Mouse (Mus musculus) embryonic facial prominence, embryonic 13.5 days (tissue): ENCODE data around the gene Usf1. TPM values are rescaled to one million over a fixed set of nuclear protein-coding genes. Genes with fewer than 3 reads are reported as not detected.

Experiments
- ATAC-seq: fragments of 200-750 bp; cut with Nextera tagmentation; 2 replicates; pipeline ENCODE4 v1.8.0; 2017; ENCODE audit warnings: low read depth; ENCODE audit not compliant: insufficient number of reproducible peaks, insufficient read depth, low FRiP score, low TSS enrichment
- H3K27ac ChIP-seq: fragments of 300-500 bp; sonication (generic); 2 replicates; pipeline ENCODE4 v1.5.1; 2015; ENCODE audit warnings: moderate library complexity, mild to moderate bottlenecking, inconsistent platforms
- H3K27me3 ChIP-seq: fragments of 300-500 bp; sonication (generic); 2 replicates; pipeline ENCODE4 v1.6.1; 2015; ENCODE audit warnings: mild to moderate bottlenecking, inconsistent platforms
- H3K36me3 ChIP-seq: fragments of 300-500 bp; sonication (generic); 2 replicates; pipeline ENCODE4 v1.6.1; 2015; ENCODE audit warnings: mild to moderate bottlenecking, inconsistent platforms
- H3K4me1 ChIP-seq: fragments of 300-500 bp; sonication (generic); 2 replicates; pipeline ENCODE4 v1.6.1; 2015; ENCODE audit warnings: inconsistent platforms
- H3K4me2 ChIP-seq: fragments of 300-500 bp; sonication (generic); 2 replicates; pipeline ENCODE4 v1.6.1; 2015; ENCODE audit warnings: moderate library complexity, mild to moderate bottlenecking, inconsistent platforms
- H3K4me3 ChIP-seq: fragments of 300-500 bp; sonication (generic); 2 replicates; pipeline ENCODE4 v1.5.1; 2015; ENCODE audit warnings: mild to moderate bottlenecking, inconsistent platforms
- H3K9ac ChIP-seq: fragments of 300-500 bp; sonication (generic); 2 replicates; pipeline ENCODE4 v1.6.1; 2015; ENCODE audit warnings: mild to moderate bottlenecking, inconsistent platforms
- H3K9me3 ChIP-seq: fragments of 300-500 bp; sonication (generic); 2 replicates; pipeline ENCODE4 v1.6.1; 2016; ENCODE audit warnings: inconsistent platforms
- WGBS: fragments of 180-500 bp; shearing (Covaris S2); methylation state at CpG from one replicate; pipeline ENCODE4 v1.1.7; 2015; ENCODE audit warnings: mixed read lengths; 5-methylcytosine and 5-hydroxymethylcytosine counted together
- polyA plus RNA-seq: library from polyadenylated mRNA; unstranded; fragments of >200 nt; fragmentation: Nextera tagmentation; extraction: Ambion mirVana; gene quantifications from 2 replicates; pipeline ENCODE4 v1.2.1, GENCODE M21; 2015

Usf1 gene
- polyA plus RNA-seq, 1 experiment from 2014 or later = 108 TPM

GRCm38 (mm10) chr1:171440025-171440725, 29.1 kb downstream of the Usf1 start:
- Histone ChIP-seq H3K4me2 (peak overlapping the region; percentile 61), H3K4me3 (no peak overlapping the region), H3K27ac (peak overlapping the region; percentile 39; the same call in 1 of the 2 replicates), H3K9ac (no peak overlapping the region), H3K36me3 (no peaks in the 10 kb centered on the region), H3K4me1 (peaks cover 16% of the 10 kb centered on the region; the same call in 1 of the 2 replicates), H3K27me3 (peaks cover 44% of the 10 kb centered on the region), H3K9me3 (no peaks in the 10 kb centered on the region)
- no peak for ATAC-seq
- 41% methylated on average over 9 of the region's 9 CpGs for WGBS

GRCm38 (mm10) chr1:171441466-171442412, 30.6 kb downstream of the Usf1 start:
- Histone ChIP-seq H3K4me2 (peak overlapping the region; percentile 7; the same call in 1 of the 2 replicates), H3K4me3 (no peak overlapping the region), H3K9me3 (no peaks in the 10 kb centered on the region), H3K27me3 (peaks cover 38% of the 10 kb centered on the region), H3K4me1 (peaks cover 16% of the 10 kb centered on the region; the same call in 1 of the 2 replicates), H3K27ac (peak overlapping the region; percentile 33; the same call in 1 of the 2 replicates), H3K36me3 (no peaks in the 10 kb centered on the region), H3K9ac (no peak overlapping the region)
- ATAC-seq = no peak
- 45% methylated on average over 7 of the region's 7 CpGs for WGBS

GRCm38 (mm10) chr1:171442413-171442760, 31.3 kb downstream of the Usf1 start:
- Histone ChIP-seq H3K36me3 (no peaks in the 10 kb centered on the region), H3K4me1 (peaks cover 16% of the 10 kb centered on the region; the same call in 1 of the 2 replicates), H3K9ac (no peak overlapping the region), H3K4me2 (no peak overlapping the region), H3K27me3 (peaks cover 32% of the 10 kb centered on the region), H3K4me3 (no peak overlapping the region), H3K27ac (no peak overlapping the region), H3K9me3 (no peaks in the 10 kb centered on the region)
- 62% methylated on average over 8 of the region's 8 CpGs for WGBS
- ATAC-seq = no peak

GRCm38 (mm10) chr1:171445050-171445449, 33.9 kb downstream of the Usf1 start:
- 80% methylated on average over 5 of the region's 5 CpGs for WGBS
- no peak overlapping the region for H3K4me3 ChIP-seq
- no peak overlapping the region for H3K27ac ChIP-seq
- peaks cover 5% of the 10 kb centered on the region; the same call in 1 of the 2 replicates for H3K27me3 ChIP-seq
- no peak overlapping the region for H3K4me2 ChIP-seq
- no peaks in the 10 kb centered on the region for H3K36me3 ChIP-seq
- no peak overlapping the region for H3K9ac ChIP-seq
- ATAC-seq = no peak
- 0 out of 2 replicates have a peak, but pooled peaks cover 4% of the 10 kb centered on the region for H3K4me1 ChIP-seq
- H3K9me3 ChIP-seq = no peaks in the 10 kb centered on the region

GRCm38 (mm10) chr1:171446854-171447253, 35.7 kb downstream of the Usf1 start:
- H3K4me3 ChIP-seq = no peak overlapping the region
- H3K27me3 ChIP-seq = no peaks in the 10 kb centered on the region
- WGBS = 62% methylated on average over 7 of the region's 7 CpGs
- H3K4me1 ChIP-seq = no peaks in the 10 kb centered on the region
- H3K36me3 ChIP-seq = no peaks in the 10 kb centered on the region
- no peak for ATAC-seq
- H3K9ac ChIP-seq = no peak overlapping the region
- no peaks in the 10 kb centered on the region for H3K9me3 ChIP-seq
- H3K27ac ChIP-seq = no peak overlapping the region
- H3K4me2 ChIP-seq = no peak overlapping the region

GRCm38 (mm10) chr1:171447692-171448091, 36.6 kb downstream of the Usf1 start:
- H3K4me2 ChIP-seq = no peak overlapping the region
- no peaks in the 10 kb centered on the region for H3K4me1 ChIP-seq
- 67% methylated on average over 10 of the region's 10 CpGs for WGBS
- H3K27ac ChIP-seq = no peak overlapping the region
- H3K9ac ChIP-seq = no peak overlapping the region
- H3K27me3 ChIP-seq = no peaks in the 10 kb centered on the region
- ATAC-seq = no peak
- no peak overlapping the region for H3K4me3 ChIP-seq
- H3K36me3 ChIP-seq = no peaks in the 10 kb centered on the region
- no peaks in the 10 kb centered on the region for H3K9me3 ChIP-seq

GRCm38 (mm10) chr1:171450062-171450461, 38.9 kb downstream of the Usf1 start:
- Histone ChIP-seq H3K36me3 (no peaks in the 10 kb centered on the region), H3K9ac (no peak overlapping the region), H3K4me1 (no peaks in the 10 kb centered on the region), H3K9me3 (no peaks in the 10 kb centered on the region), H3K27me3 (no peaks in the 10 kb centered on the region), H3K4me3 (no peak overlapping the region), H3K4me2 (no peak overlapping the region), H3K27ac (no peak overlapping the region)
- no peak for ATAC-seq
- whole genome bisulfite sequencing = 83% methylated on average over 11 of the region's 11 CpGs

GRCm38 (mm10) chr1:171451001-171451400, 39.9 kb downstream of the Usf1 start:
- WGBS = 90% methylated on average over 10 of the region's 10 CpGs
- no peaks in the 10 kb centered on the region for H3K9me3 ChIP-seq
- H3K4me3 ChIP-seq = no peak overlapping the region
- H3K9ac ChIP-seq = no peak overlapping the region
- no peaks in the 10 kb centered on the region for H3K36me3 ChIP-seq
- H3K4me2 ChIP-seq = no peak overlapping the region
- H3K27ac ChIP-seq = no peak overlapping the region
- H3K27me3 ChIP-seq = no peaks in the 10 kb centered on the region
- no peak for ATAC-seq
- H3K4me1 ChIP-seq = no peaks in the 10 kb centered on the region

GRCm38 (mm10) chr1:171452522-171452921, 41.4 kb downstream of the Usf1 start:
- WGBS = 69% methylated on average over 5 of the region's 5 CpGs
- H3K9me3 ChIP-seq = no peaks in the 10 kb centered on the region
- H3K27ac ChIP-seq = no peak overlapping the region
- no peak overlapping the region for H3K4me3 ChIP-seq
- no peak overlapping the region for H3K4me2 ChIP-seq
- no peak overlapping the region for H3K9ac ChIP-seq
- no peak for ATAC-seq
- no peaks in the 10 kb centered on the region for H3K4me1 ChIP-seq
- no peaks in the 10 kb centered on the region for H3K36me3 ChIP-seq
- H3K27me3 ChIP-seq = no peaks in the 10 kb centered on the region

- ATAC-seq = no peak
- WGBS = 87% methylated on average over 5 of the region's 5 CpGs
- no peak overlapping the region for H3K9ac ChIP-seq
- no peaks in the 10 kb centered on the region for H3K27me3 ChIP-seq
- H3K36me3 ChIP-seq = no peaks in the 10 kb centered on the region
- no peak overlapping the region for H3K4me2 ChIP-seq
- H3K4me1 ChIP-seq = no peaks in the 10 kb centered on the region
- H3K4me3 ChIP-seq = no peak overlapping the region
- no peak overlapping the region for H3K27ac ChIP-seq
- H3K9me3 ChIP-seq = no peaks in the 10 kb centered on the region
Observed at GRCm38 (mm10) chr1:171452923-171453322, 41.8 kb downstream of the Usf1 start.

GRCm38 (mm10) chr1:171454926-171455325, 43.8 kb downstream of the Usf1 start:
- H3K9ac ChIP-seq = no peak overlapping the region
- 87% methylated on average over 6 of the region's 6 CpGs for WGBS

More at GRCm38 (mm10) chr1:171454926-171455325, 43.8 kb downstream of the Usf1 start:
- H3K9me3 ChIP-seq = no peaks in the 10 kb centered on the region
- no peaks in the 10 kb centered on the region for H3K36me3 ChIP-seq
- H3K27me3 ChIP-seq = no peaks in the 10 kb centered on the region
- no peak overlapping the region for H3K4me2 ChIP-seq
- ATAC-seq = no peak
- H3K4me3 ChIP-seq = no peak overlapping the region
- peaks cover 5% of the 10 kb centered on the region for H3K4me1 ChIP-seq
- H3K27ac ChIP-seq = no peak overlapping the region
